Mouse (Mus musculus) regulatory T cell (primary cell): Measurements from ENCODE around the gene Irx2.

Experiments
- in situ Hi-C: fragments of 300-600 bp; cut with MboI, MseI; formaldehyde crosslinking; loops from one replicate; pipeline ENCODE4 v1.15.1; 2025; ENCODE audit warnings: high pct_unique_total_duplicates

Gene Irx2

GRCm38 (mm10) chr13:72636331-72636851 is 7.8 kb downstream of the Irx2 start:
- in situ Hi-C loops = no loop called here

GRCm38 (mm10) chr13:72637536-72637935 is 8.9 kb downstream of the Irx2 start:
- in situ Hi-C loops = no loop called here

GRCm38 (mm10) chr13:72638401-72639130 is 9.9 kb downstream of the Irx2 start:
- in situ Hi-C loops = no loop called here

- in situ Hi-C loops = no loop called here
These were observed 11.0 kb downstream of the Irx2 start for GRCm38 (mm10) chr13:72639441-72640130.

DNA sequence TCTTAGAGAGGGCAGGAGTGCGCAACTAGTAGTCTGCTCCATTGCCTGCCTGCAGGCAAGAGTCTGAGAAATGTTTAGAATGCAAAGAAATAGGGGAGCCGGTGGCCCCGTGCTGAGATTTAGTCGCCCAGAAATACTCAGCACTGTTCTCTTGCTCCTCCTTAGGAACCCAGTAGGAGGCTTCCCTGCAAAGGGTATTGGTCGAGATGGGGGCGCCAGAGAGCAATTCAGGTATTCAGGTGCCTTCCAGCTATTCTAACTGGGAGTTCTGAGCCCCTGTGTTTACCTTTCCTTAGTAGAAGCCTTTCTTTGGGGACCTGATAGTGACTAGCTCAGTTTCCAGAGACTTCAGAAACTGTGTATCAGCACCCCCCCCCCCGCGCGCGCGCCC is 11.5 kb downstream of the Irx2 start:
- in situ Hi-C loops = no loop called here

DNA sequence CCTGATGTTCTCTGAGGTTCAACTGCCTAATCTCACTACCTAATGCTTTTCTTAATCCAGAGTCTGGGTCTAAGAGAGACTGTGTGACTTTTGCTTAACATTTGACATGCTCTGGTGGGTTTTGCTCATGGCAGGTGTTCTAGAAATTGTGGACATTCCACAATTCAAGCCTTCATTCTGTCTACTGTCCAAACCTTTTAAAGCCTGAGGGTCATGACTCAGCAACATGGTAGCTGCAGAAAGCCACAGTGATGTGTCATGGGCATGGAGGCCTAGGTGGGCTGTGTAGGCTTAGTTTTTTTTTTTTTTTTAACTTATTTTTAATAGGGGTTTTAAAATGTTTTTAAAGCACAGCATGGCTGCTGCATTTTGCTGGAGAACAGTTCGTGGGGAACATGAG is 27.8 kb downstream of the Irx2 start:
- in situ Hi-C loops = no loop called here

DNA sequence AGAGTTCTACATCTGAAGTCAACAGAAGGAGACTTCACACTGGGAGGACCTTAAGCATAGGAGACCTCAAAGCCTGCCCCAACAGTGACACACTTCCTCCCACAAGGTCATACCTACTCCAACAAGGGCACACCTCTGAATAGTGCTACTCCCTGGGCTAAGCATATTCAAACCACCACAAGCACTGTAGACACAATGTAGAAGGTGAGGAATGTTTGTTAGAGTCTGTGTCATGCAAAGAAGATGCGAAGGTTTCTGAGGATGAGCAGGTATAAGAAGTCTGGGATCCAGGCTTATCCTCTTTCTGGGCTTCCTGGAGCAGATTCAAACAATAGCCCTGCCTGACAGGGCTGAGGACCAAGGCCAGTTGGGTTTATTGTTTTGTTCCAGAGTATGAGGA is 47.2 kb downstream of the Irx2 start:
- in situ Hi-C loops = loop anchor here (10.0 kb wide), 1 partner anchor 211 kb away; no protein-coding TSS in a partner anchor
